Mouse (Mus musculus) G1E (cell line): Measurements from ENCODE around the gene Usp30.

Experiments used
- CTCF ChIP-seq: IDR thresholded peaks from 2 replicates; pipeline ENCODE4 v1.5.1; 2012; ENCODE audit warnings: low read depth, low read length, inconsistent platforms, mixed read lengths
- GATA1 ChIP-seq: IDR thresholded peaks from 2 replicates; pipeline ENCODE4 v1.6.1; 2012; ENCODE audit warnings: borderline replicate concordance, low read length, inconsistent platforms, mixed read lengths
- POLR2AphosphoS5 ChIP-seq: IDR thresholded peaks from 2 replicates; pipeline ENCODE4 v1.6.1; 2012; ENCODE audit warnings: low read depth, low read length, inconsistent platforms; ENCODE audit not compliant: insufficient replicate concordance
- TAL1 ChIP-seq: conservative IDR thresholded peaks from 2 replicates; pipeline ENCODE4 v1.6.1; 2012; ENCODE audit warnings: low read depth, low read length, inconsistent platforms, mixed read lengths

DNA sequence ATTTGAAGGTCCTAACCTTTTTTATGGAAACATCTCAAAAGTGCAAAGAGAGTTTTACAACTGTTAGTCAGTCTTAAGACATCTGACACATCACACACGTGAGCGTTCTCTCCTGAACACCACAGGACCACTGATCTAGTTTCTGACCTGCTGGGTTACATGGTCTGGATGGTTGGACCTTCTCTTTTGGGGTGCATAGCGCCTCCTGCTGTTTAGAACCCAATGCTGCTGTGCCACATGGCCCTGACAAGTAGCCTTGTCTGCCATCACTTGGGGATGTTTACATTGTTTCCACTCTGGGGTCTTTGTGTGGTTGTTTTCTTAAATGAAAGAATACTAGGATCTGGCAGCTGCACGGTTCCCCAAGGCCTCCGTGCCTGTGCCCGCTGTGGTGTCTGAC, 48.1 kb downstream of the Usp30 start:
- TF ChIP-seq CTCF (peak; percentile 18; the same call in 1 of the 2 replicates), TAL1 (no peak), GATA1 (no peak), POLR2AphosphoS5 (no peak)
